ENCODE assay signal across 8 mouse cellular contexts in genomic region chr4:130662979-130663725, GRCm38 (mm10). TPM values are rescaled to one million over a fixed set of nuclear protein-coding genes. Genes with fewer than 3 reads are reported as not detected.
DNase-seq lines count a peak whose midpoint lies in the region; ATAC-seq lines count a peak whose summit lies in the region.

Gene Pum1 (plus strand): TSS chr4:130663321.

- no peaks in the 10 kb centered on the region for H3K36me3 ChIP-seq in hindbrain, embryonic 12.5 days

- peak; percentile 93 for ATAC-seq in hindbrain, embryonic 12.5 days (ENCODE audit: low FRiP score)

- H3K4me2 ChIP-seq in hindbrain, embryonic 12.5 days (replicated peaks): peak within 1 kb of the TSS; percentile 86

- peak within 1 kb of the TSS; percentile 96 for H3K9ac ChIP-seq in hindbrain, embryonic 12.5 days

- DNase-seq in Muller cell, postnatal 12 days (ENCODE audit: inconsistent ontology term): peak; percentile 97
- DNase-seq in cerebellum, adult 9-11 months: peak; percentile 90
- DNase-seq in frontal cortex, postnatal 10 days (ENCODE audit: low spot score in 2 of 2): peak; percentile 86 to 87
- peak; percentile 85 for DNase-seq in layer of hippocampus, postnatal 14 days (ENCODE audit: low spot score in 2 of 2)
- peak; percentile 86 for DNase-seq in lung, postnatal 14 days
- peak; percentile 79 for DNase-seq in retina, adult 2 months (ENCODE audit: low read depth, low spot score)
- DNase-seq in thymus, postnatal 36 days: peak; percentile 89 to 96

- H3K4me3 ChIP-seq in hindbrain, embryonic 12.5 days: peak within 1 kb of the TSS; percentile 89

- H3K27me3 ChIP-seq in hindbrain, embryonic 12.5 days: no peaks in the 10 kb centered on the region

- peak within 1 kb of the TSS; percentile 98 for H3K27ac ChIP-seq in hindbrain, embryonic 12.5 days

- whole genome bisulfite sequencing in hindbrain, embryonic 12.5 days: under 1% methylated on average over 70 of the region's 90 CpGs

- no peaks in the 10 kb centered on the region for H3K9me3 ChIP-seq in hindbrain, embryonic 12.5 days (replicated peaks)

- peaks cover 29% of the 10 kb centered on the region for H3K4me1 ChIP-seq in hindbrain, embryonic 12.5 days

RNA-seq across cellular contexts. Expression of gene Pum1, which starts in this region (rescaled TPM):
- polyA plus RNA-seq in hindbrain, embryonic 12.5 days (2016; fragmentation: Nextera tagmentation; extraction: Ambion mirVana): 119 TPM in 2 replicates
- total RNA-seq in layer of hippocampus, postnatal 14 days (2021): 100 to 1,000 TPM; 109 to 115 TPM

Comparison
In these comparisons a context has a peak if more than half of its experiments do, and no peak if none do; other contexts are left out.
1. Peak in every context shown above with its lines: DNase-seq, ATAC-seq, H3K4me3 ChIP-seq and H3K27ac ChIP-seq.